ENCODE assay signal across 8 mouse cellular contexts in the genomic region with DNA sequence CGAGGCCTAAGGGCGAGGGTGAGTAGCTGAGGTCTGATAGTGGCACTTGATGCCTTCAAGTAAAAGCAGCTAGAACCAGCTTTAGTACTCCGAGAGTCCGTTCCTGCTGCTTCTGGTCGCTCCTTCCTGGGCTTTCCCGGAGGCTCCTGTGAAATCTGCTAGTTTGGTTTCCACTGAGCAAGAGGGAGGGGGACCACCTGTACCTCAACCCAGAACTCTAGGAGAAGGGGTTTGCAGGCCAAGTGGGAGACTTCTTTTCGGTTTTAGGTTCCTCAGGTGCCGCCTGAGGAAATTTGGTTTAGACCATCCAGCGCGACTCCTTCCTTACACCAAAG. TPM values are rescaled to one million over a fixed set of nuclear protein-coding genes. Genes with fewer than 3 reads are reported as not detected.
DNase-seq lines count a peak whose midpoint lies in the region; ATAC-seq and TF ChIP-seq lines count a peak whose summit lies in the region.

No protein-coding gene starts in this region.

- H3K36me3 ChIP-seq in C2C12 (ENCODE audit: control insufficient read depth, insufficient read depth), result peaks cover 13% of the 10 kb centered on the region
- peaks cover 32% of the 10 kb centered on the region for H3K36me3 ChIP-seq in forebrain, embryonic 13.5 days (ENCODE audit: poor library complexity, severe bottlenecking)
- peaks cover 15% of the 10 kb centered on the region for H3K36me3 ChIP-seq in liver, embryonic 15.5 days (replicated peaks)

- no peak for TF ChIP-seq CTCF in gastrocnemius, adult 2 months (IDR thresholded peaks at IDR 0.05)
- TF ChIP-seq CTCF in C2C12 (IDR thresholded peaks at IDR 0.05; ENCODE audit: control insufficient read depth, insufficient read depth, insufficient read length), result no peak

- no peaks in the 10 kb centered on the region for H3K9me3 ChIP-seq in forebrain, embryonic 13.5 days (replicated peaks)
- H3K9me3 ChIP-seq in liver, embryonic 15.5 days (replicated peaks), result no peaks in the 10 kb centered on the region

- H3K79me2 ChIP-seq in C2C12 (ENCODE audit: control insufficient read depth, insufficient read depth), result peaks cover 53% of the 10 kb centered on the region

- peak overlapping the region; percentile 93 for H3K27ac ChIP-seq in gastrocnemius, adult 2 months
- peak overlapping the region; percentile 75 for H3K27ac ChIP-seq in forebrain, embryonic 13.5 days
- H3K27ac ChIP-seq in liver, embryonic 15.5 days (replicated peaks), result 0 out of 2 replicates have a peak overlapping the region, but pooled peaks have one; percentile 6

- H3K4me1 ChIP-seq in forebrain, embryonic 13.5 days, result peaks cover 39% of the 10 kb centered on the region
- peaks cover 26% of the 10 kb centered on the region for H3K4me1 ChIP-seq in liver, embryonic 15.5 days (replicated peaks)

- 5% methylated on average over 10 of the region's 10 CpGs for WGBS in forebrain, embryonic 13.5 days
- WGBS in liver, embryonic 15.5 days (ENCODE audit: insufficient replicate concordance), result 2% methylated on average over 10 of the region's 10 CpGs

- no peaks in the 10 kb centered on the region for H3K27me3 ChIP-seq in C2C12 (ENCODE audit: control insufficient read depth, insufficient read depth, insufficient read length)
- H3K27me3 ChIP-seq in forebrain, embryonic 13.5 days, result no peaks in the 10 kb centered on the region
- peaks cover 33% of the 10 kb centered on the region for H3K27me3 ChIP-seq in liver, embryonic 15.5 days

- DNase-seq in gastrocnemius, adult 2 months, result no peak
- DNase-seq in gastrocnemius, postnatal 25 days, result no peak
- DNase-seq in ovary, postnatal 14 days (ENCODE audit: low spot score), result no peak
- DNase-seq in adipocyte (ENCODE audit: low spot score), result no peak
- no peak for DNase-seq in right cerebral cortex, postnatal 36 days (ENCODE audit: low spot score in 2 of 2)

- H3K4me2 ChIP-seq in forebrain, embryonic 13.5 days, result peak overlapping the region; percentile 82
- peak overlapping the region; percentile 93 for H3K4me2 ChIP-seq in liver, embryonic 15.5 days

- peak overlapping the region; percentile 43 for H3ac ChIP-seq in C2C12 (ENCODE audit: control insufficient read depth, insufficient read length, low read depth)

- intact Hi-C loops in gastrocnemius, adult 2 months (cut with DNase I), result loop anchor here (2.0 kb wide), 1 partner anchor 79 kb away; the partner anchor contains the start of gene Smpd1

- H3K4me3 ChIP-seq in gastrocnemius, adult 2 months, result peak overlapping the region; percentile 97
- H3K4me3 ChIP-seq in C2C12 (ENCODE audit: insufficient read depth, poor library complexity, severe bottlenecking), result no peak overlapping the region
- H3K4me3 ChIP-seq in forebrain, embryonic 13.5 days, result peak overlapping the region; percentile 85
- peak overlapping the region; percentile 69 for H3K4me3 ChIP-seq in liver, embryonic 15.5 days (replicated peaks)

- H3K9ac ChIP-seq in forebrain, embryonic 13.5 days, result peak overlapping the region; percentile 87
- peak overlapping the region; percentile 63 for H3K9ac ChIP-seq in liver, embryonic 15.5 days

- H3K79me3 ChIP-seq in C2C12 (ENCODE audit: low read depth), result peaks cover 38% of the 10 kb centered on the region

- no peak for ATAC-seq in forebrain, embryonic 13.5 days
- ATAC-seq in liver, embryonic 15.5 days (ENCODE audit: insufficient read depth), result peak; percentile 16; the same call in 1 of the 2 replicates

TF ChIP-seq in C2C12, 6 proteins besides CTCF, POLR2A, EP300 and RAD21:
- no peak for TF ChIP-seq MAX (IDR thresholded peaks at IDR 0.05)
- no peak for TF ChIP-seq MYOG (IDR thresholded peaks at IDR 0.05; ENCODE audit: control insufficient read depth, extremely low read depth, insufficient read length)
- no peak for TF ChIP-seq USF1 (IDR thresholded peaks at IDR 0.05; ENCODE audit: low read depth)
- TF ChIP-seq MYOD1 (IDR thresholded peaks at IDR 0.05; ENCODE audit: control insufficient read depth, insufficient read length, low read depth), result no peak
- no peak for TF ChIP-seq FOSL1 (IDR thresholded peaks at IDR 0.05; ENCODE audit: insufficient read depth, low read length, poor library complexity, severe bottlenecking)
- TF ChIP-seq CEBPB (IDR thresholded peaks at IDR 0.05; ENCODE audit: low read depth), result no peak
TF ChIP-seq in C2C12: peak in this region for 0.

RNA-seq across cellular contexts. Expression of gene Trim3, which starts 0.4 kb away (rescaled TPM):
- 10 to 100 TPM; 14.7 to 16.4 TPM for total RNA-seq in gastrocnemius, adult 2 months (2021)
- 10 to 100 TPM; 14.7 to 17.0 TPM for total RNA-seq in gastrocnemius, postnatal 25 days (2021)
- polyA plus RNA-seq in C2C12 (2012; fragmentation: generic; extraction: Trizol), result 44.4 TPM
- 45.0 and 51.6 TPM in 2 replicates for polyA plus RNA-seq in forebrain, embryonic 13.5 days (2015; fragmentation: Nextera tagmentation; extraction: Ambion mirVana)
- polyA plus RNA-seq in liver, embryonic 15.5 days (2015; fragmentation: Nextera tagmentation; extraction: Ambion mirVana), result 3.5 and 4.9 TPM in 2 replicates

RNA-seq across cellular contexts. Expression of gene Timm10b, which starts 6.1 kb away (rescaled TPM):
- total RNA-seq in gastrocnemius, adult 2 months (2021), result 10 to 100 TPM; 53.3 to 64.0 TPM
- total RNA-seq in gastrocnemius, postnatal 25 days (2021), result 10 to 100 TPM; 58.3 to 59.5 TPM
- 203 TPM for polyA plus RNA-seq in C2C12 (2012; fragmentation: generic; extraction: Trizol)
- polyA plus RNA-seq in forebrain, embryonic 13.5 days (2015; fragmentation: Nextera tagmentation; extraction: Ambion mirVana), result 154 and 163 TPM in 2 replicates
- 94.4 and 98.5 TPM in 2 replicates for polyA plus RNA-seq in liver, embryonic 15.5 days (2015; fragmentation: Nextera tagmentation; extraction: Ambion mirVana)

RNA-seq across cellular contexts. Expression of gene Arfip2, which starts 6.4 kb away (rescaled TPM):
- 10 to 100 TPM in 1 of 2 experiments, 1 to 10 TPM in 1; 8.8 to 10.5 TPM for total RNA-seq in gastrocnemius, adult 2 months (2021)
- total RNA-seq in gastrocnemius, postnatal 25 days (2021), result 10 to 100 TPM in 1 of 2 experiments, 1 to 10 TPM in 1; 9.9 to 11.0 TPM
- polyA plus RNA-seq in C2C12 (2012; fragmentation: generic; extraction: Trizol), result 68.2 TPM
- polyA plus RNA-seq in forebrain, embryonic 13.5 days (2015; fragmentation: Nextera tagmentation; extraction: Ambion mirVana), result 76.1 and 76.4 TPM in 2 replicates
- polyA plus RNA-seq in liver, embryonic 15.5 days (2015; fragmentation: Nextera tagmentation; extraction: Ambion mirVana), result 10.9 and 13.8 TPM in 2 replicates

RNA-seq across cellular contexts. Expression of gene Gm45799, which starts 6.6 kb away (rescaled TPM):
- 1 to 10 TPM in 1 of 2 experiments, under 1 TPM in 1; 0.64 to 3.4 TPM for total RNA-seq in gastrocnemius, adult 2 months (2021)
- 1 to 10 TPM; 1.8 to 3.1 TPM for total RNA-seq in gastrocnemius, postnatal 25 days (2021)
- 56.8 TPM for polyA plus RNA-seq in C2C12 (2012; fragmentation: generic; extraction: Trizol)
- polyA plus RNA-seq in forebrain, embryonic 13.5 days (2015; fragmentation: Nextera tagmentation; extraction: Ambion mirVana), result 7.7 and 17.8 TPM in 2 replicates
- 14.4 and 24.6 TPM in 2 replicates for polyA plus RNA-seq in liver, embryonic 15.5 days (2015; fragmentation: Nextera tagmentation; extraction: Ambion mirVana)

RNA-seq across cellular contexts. Expression of gene Dnhd1, which starts 16.9 kb away (rescaled TPM):
- total RNA-seq in gastrocnemius, adult 2 months (2021), result under 1 TPM; 0.36 to 0.59 TPM
- total RNA-seq in gastrocnemius, postnatal 25 days (2021), result under 1 TPM; 0.69 to 0.99 TPM
- polyA plus RNA-seq in C2C12 (2012; fragmentation: generic; extraction: Trizol), result 0.35 TPM
- polyA plus RNA-seq in forebrain, embryonic 13.5 days (2015; fragmentation: Nextera tagmentation; extraction: Ambion mirVana), result 0.98 and 1.0 TPM in 2 replicates
- 0.10 and 0.32 TPM in 2 replicates for polyA plus RNA-seq in liver, embryonic 15.5 days (2015; fragmentation: Nextera tagmentation; extraction: Ambion mirVana)

Comparison
In these comparisons a context has a peak if more than half of its experiments do, and no peak if none do; other contexts are left out.
1. H3K27ac ChIP-seq: peak in every context shown above with its lines; median percentile 93 in gastrocnemius, adult 2 months; 75 in forebrain, embryonic 13.5 days; 6 in liver, embryonic 15.5 days.